Mouse (Mus musculus): Measurements from ENCODE around the gene Ttll6. TPM values are rescaled to one million over a fixed set of nuclear protein-coding genes. Genes with fewer than 3 reads are reported as not detected.
"Not testable (repeated sequence)": the region's sequence is repeated elsewhere in the genome, so short reads cannot be mapped to it uniquely, and the experiment has no call there.

The Ttll6 gene
- polyA plus RNA-seq (2015; fragmentation: Nextera tagmentation; extraction: Ambion mirVana), result 0.05 TPM in 1 of 2 replicates, not detected in the other

DNA sequence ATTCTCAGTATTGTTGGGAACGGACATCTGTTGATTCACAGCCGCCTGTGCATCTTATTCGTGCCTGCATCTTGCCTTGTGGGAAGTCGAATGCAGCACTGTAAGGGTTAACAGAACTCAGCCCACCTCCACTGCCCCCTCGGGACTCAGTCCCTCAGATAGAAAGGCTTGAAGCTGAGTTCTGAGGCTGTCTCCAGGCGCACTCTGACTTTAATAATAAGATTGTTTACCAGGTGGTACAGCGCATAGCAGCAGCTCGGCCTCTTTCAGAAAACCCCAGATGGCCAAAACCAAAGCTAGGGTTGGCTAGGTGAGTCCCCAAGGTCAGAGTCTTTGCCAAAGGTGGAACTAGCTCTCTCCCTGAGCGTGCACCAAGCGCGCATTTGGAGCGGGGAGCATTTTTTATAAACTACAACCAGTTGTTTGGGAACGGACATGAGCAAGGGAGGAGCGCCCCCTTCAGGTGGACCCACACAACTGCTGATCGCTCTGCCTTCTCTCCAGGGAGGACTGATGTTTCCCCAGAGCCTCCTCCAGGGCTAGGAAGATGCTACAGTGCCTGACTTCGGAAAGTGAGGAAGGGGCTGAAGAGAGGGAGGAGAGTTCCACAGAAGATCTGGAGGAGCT is at the start of gene Ttll6:
Gene Ttll6 (plus strand): TSS at position 548 of the 627 bp plus-strand sequence.
- 25% methylated on average over 16 of the region's 16 CpGs for WGBS
- H3K9me3 ChIP-seq (replicated peaks), result no peaks in the 10 kb centered on the region
- no peak within 1 kb of the TSS for H3K27ac ChIP-seq
- H3K9ac ChIP-seq, result no peak within 1 kb of the TSS
- ATAC-seq (replicated peaks; ENCODE audit: low FRiP score), result no peak
- H3K4me1 ChIP-seq, result peaks cover 7% of the 10 kb centered on the region
- H3K27me3 ChIP-seq, result peaks cover 28% of the 10 kb centered on the region
- no peaks in the 10 kb centered on the region for H3K36me3 ChIP-seq
- H3K4me2 ChIP-seq, result peak within 1 kb of the TSS; percentile 47
- peak within 1 kb of the TSS; percentile 15; the same call in 1 of the 2 replicates for H3K4me3 ChIP-seq (replicated peaks)

GRCm38 (mm10) chr11:96087981-96088380 is 45.6 kb upstream of the Ttll6 start:
- Histone ChIP-seq H3K36me3 (no peaks in the 10 kb centered on the region), H3K27me3 (peaks cover 8% of the 10 kb centered on the region; the same call in 1 of the 2 replicates), H3K9me3 (replicated peaks) (no peaks in the 10 kb centered on the region), H3K9ac (no peak overlapping the region), H3K4me3 (replicated peaks) (no peak overlapping the region), H3K27ac (no peak overlapping the region), H3K4me2 (no peak overlapping the region), H3K4me1 (no peaks in the 10 kb centered on the region)
- WGBS, result 88% methylated on average over 6 of the region's 6 CpGs
- ATAC-seq (replicated peaks; ENCODE audit: low FRiP score), result no peak

GRCm38 (mm10) chr11:96091073-96091472 is 42.5 kb upstream of the Ttll6 start:
- Histone ChIP-seq H3K4me2 (no peak overlapping the region), H3K9ac (no peak overlapping the region), H3K4me3 (replicated peaks) (no peak overlapping the region), H3K9me3 (replicated peaks) (no peaks in the 10 kb centered on the region), H3K36me3 (no peaks in the 10 kb centered on the region), H3K4me1 (no peaks in the 10 kb centered on the region), H3K27ac (no peak overlapping the region), H3K27me3 (peaks cover 10% of the 10 kb centered on the region; the same call in 1 of the 2 replicates)
- WGBS, result 62% methylated on average over 2 of the region's 2 CpGs
- no peak for ATAC-seq (replicated peaks; ENCODE audit: low FRiP score)

- Histone ChIP-seq H3K9ac (no peak overlapping the region), H3K9me3 (replicated peaks) (no peaks in the 10 kb centered on the region)
- 50% methylated on average over 7 of the region's 7 CpGs for WGBS
Observed at GRCm38 (mm10) chr11:96092674-96093291, 40.8 kb upstream of the Ttll6 start.

DNA sequence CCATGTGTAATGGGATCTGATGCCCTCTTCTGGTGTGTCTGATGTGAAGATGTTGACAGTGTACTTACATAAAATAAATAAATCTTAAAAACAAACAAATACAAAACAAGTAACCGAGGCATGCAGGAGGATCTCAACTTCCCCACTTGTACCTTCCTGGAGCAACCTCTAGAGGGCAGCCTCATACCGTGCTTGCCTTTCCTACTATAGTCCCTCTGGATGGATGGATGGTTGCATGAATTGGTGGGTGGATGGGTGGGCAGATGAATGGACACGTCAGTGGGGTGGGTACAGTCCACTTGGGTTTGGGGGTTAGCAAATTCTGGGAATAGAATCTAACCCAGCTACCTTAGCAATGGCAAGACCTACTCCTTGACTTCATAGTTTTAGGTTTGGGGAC is 40.2 kb upstream of the Ttll6 start:
- Histone ChIP-seq H3K4me2 (no peak overlapping the region), H3K9ac (no peak overlapping the region), H3K4me3 (replicated peaks) (no peak overlapping the region), H3K4me1 (no peaks in the 10 kb centered on the region), H3K27ac (no peak overlapping the region), H3K9me3 (replicated peaks) (no peaks in the 10 kb centered on the region), H3K27me3 (peaks cover 10% of the 10 kb centered on the region; the same call in 1 of the 2 replicates), H3K36me3 (no peaks in the 10 kb centered on the region)
- 11% methylated on average over 3 of the region's 3 CpGs for WGBS
- ATAC-seq (replicated peaks; ENCODE audit: low FRiP score), result no peak

More at GRCm38 (mm10) chr11:96092674-96093291, 40.8 kb upstream of the Ttll6 start:
- H3K4me2 ChIP-seq, result no peak overlapping the region
- no peak overlapping the region for H3K4me3 ChIP-seq (replicated peaks)
- no peaks in the 10 kb centered on the region for H3K4me1 ChIP-seq
- H3K27me3 ChIP-seq, result peaks cover 10% of the 10 kb centered on the region; the same call in 1 of the 2 replicates
- no peak overlapping the region for H3K27ac ChIP-seq
- no peak for ATAC-seq (replicated peaks; ENCODE audit: low FRiP score)
- H3K36me3 ChIP-seq, result no peaks in the 10 kb centered on the region

DNA sequence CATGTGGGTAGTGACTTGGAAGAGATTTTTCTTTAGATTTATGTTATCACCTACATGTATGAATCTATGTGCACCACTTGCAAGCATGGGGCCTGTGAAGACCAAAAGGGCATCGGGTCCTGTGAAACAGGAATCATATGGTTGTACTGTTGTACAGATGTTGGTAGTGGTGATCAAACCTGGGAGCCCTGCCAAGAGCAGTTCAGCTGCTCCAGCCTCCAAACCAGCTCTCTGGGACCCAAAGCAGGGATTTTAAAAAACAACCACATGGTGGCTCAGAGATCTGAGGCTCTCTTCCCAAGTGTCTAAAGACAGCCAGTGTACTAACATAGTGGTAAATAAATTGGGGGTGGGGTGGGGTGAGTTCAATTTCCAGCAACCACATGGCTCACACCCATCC is 25.2 kb upstream of the Ttll6 start:
- 80% methylated on average over 1 of the region's 1 CpGs for WGBS
- no peaks in the 10 kb centered on the region for H3K36me3 ChIP-seq
- no peaks in the 10 kb centered on the region for H3K4me1 ChIP-seq
- H3K9me3 ChIP-seq (replicated peaks), result no peaks in the 10 kb centered on the region
- no peak overlapping the region for H3K4me2 ChIP-seq
- no peak overlapping the region for H3K4me3 ChIP-seq (replicated peaks)
- peaks cover 6% of the 10 kb centered on the region; the same call in 1 of the 2 replicates for H3K27me3 ChIP-seq
- no peak for ATAC-seq (replicated peaks; ENCODE audit: low FRiP score)
- no peak overlapping the region for H3K27ac ChIP-seq
- no peak overlapping the region for H3K9ac ChIP-seq

- ATAC-seq (replicated peaks; ENCODE audit: low FRiP score), result not testable (repeated sequence)
- WGBS, result 68% methylated on average over 2 of the region's 2 CpGs
Observed at GRCm38 (mm10) chr11:96110950-96111349, 22.6 kb upstream of the Ttll6 start.

GRCm38 (mm10) chr11:96111751-96112150 is 21.8 kb upstream of the Ttll6 start, which contains the start of gene Calcoco2:
Gene Calcoco2 (minus strand): TSS chr11:96111964.
- WGBS, result 43% methylated on average over 14 of the region's 14 CpGs

More at GRCm38 (mm10) chr11:96110950-96111349, 22.6 kb upstream of the Ttll6 start:
- H3K27me3 ChIP-seq; H3K27ac ChIP-seq; H3K9me3 ChIP-seq (replicated peaks); H3K36me3 ChIP-seq; H3K4me1 ChIP-seq; H3K4me2 ChIP-seq; H3K9ac ChIP-seq; H3K4me3 ChIP-seq (replicated peaks): not testable (repeated sequence)

DNA sequence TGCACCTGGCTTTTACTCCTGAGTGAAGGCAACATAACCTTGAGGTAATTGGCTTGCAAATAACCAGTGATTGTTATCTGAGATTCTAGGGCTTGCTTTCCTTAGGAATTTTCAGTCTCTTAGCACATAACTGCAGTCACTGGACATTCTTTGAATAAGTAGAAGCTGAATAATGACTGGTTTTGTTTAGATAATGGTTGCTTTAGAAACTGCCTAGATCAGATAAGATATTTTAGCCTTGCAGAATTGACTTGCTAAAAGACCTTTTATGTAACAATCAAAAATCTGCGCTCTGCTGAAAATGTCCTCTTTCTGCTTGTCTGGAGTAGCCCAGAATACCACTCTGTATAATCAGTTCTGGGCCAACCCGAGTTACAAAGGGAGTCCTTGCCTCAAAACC is 19.5 kb upstream of the Ttll6 start:
- Histone ChIP-seq H3K4me1 (0 out of 2 replicates have a peak, but pooled peaks cover 7% of the 10 kb centered on the region), H3K36me3 (no peaks in the 10 kb centered on the region), H3K9me3 (replicated peaks) (no peaks in the 10 kb centered on the region), H3K27ac (no peak overlapping the region), H3K9ac (no peak overlapping the region), H3K4me3 (replicated peaks) (no peak overlapping the region), H3K27me3 (peaks cover 7% of the 10 kb centered on the region; the same call in 1 of the 2 replicates), H3K4me2 (no peak overlapping the region)
- 53% methylated on average over 2 of the region's 2 CpGs for WGBS
- no peak for ATAC-seq (replicated peaks; ENCODE audit: low FRiP score)

More at GRCm38 (mm10) chr11:96111751-96112150, 21.8 kb upstream of the Ttll6 start, which contains the start of gene Calcoco2:
- H3K4me3 ChIP-seq (replicated peaks), result no peak within 1 kb of the TSS
- no peak within 1 kb of the TSS for H3K4me2 ChIP-seq
- H3K27ac ChIP-seq, result no peak within 1 kb of the TSS
- peaks cover 10% of the 10 kb centered on the region; the same call in 1 of the 2 replicates for H3K27me3 ChIP-seq
- no peaks in the 10 kb centered on the region for H3K9me3 ChIP-seq (replicated peaks)
- H3K36me3 ChIP-seq, result no peaks in the 10 kb centered on the region
- no peak within 1 kb of the TSS for H3K9ac ChIP-seq
- H3K4me1 ChIP-seq, result 0 out of 2 replicates have a peak, but pooled peaks cover 7% of the 10 kb centered on the region
- ATAC-seq (replicated peaks; ENCODE audit: low FRiP score), result no peak

GRCm38 (mm10) chr11:96115416-96115815 is 18.2 kb upstream of the Ttll6 start:
- WGBS, result 89% methylated on average over 6 of the region's 6 CpGs
- Histone ChIP-seq H3K4me1 (0 out of 2 replicates have a peak, but pooled peaks cover 7% of the 10 kb centered on the region), H3K9me3 (replicated peaks) (no peaks in the 10 kb centered on the region), H3K27me3 (peaks cover 7% of the 10 kb centered on the region; the same call in 1 of the 2 replicates), H3K9ac (no peak overlapping the region), H3K27ac (no peak overlapping the region), H3K4me3 (replicated peaks) (no peak overlapping the region), H3K4me2 (no peak overlapping the region), H3K36me3 (no peaks in the 10 kb centered on the region)
- no peak for ATAC-seq (replicated peaks; ENCODE audit: low FRiP score)

GRCm38 (mm10) chr11:96116116-96116515 is 17.5 kb upstream of the Ttll6 start:
- no peak overlapping the region for H3K4me2 ChIP-seq
- no peak overlapping the region for H3K4me3 ChIP-seq (replicated peaks)
- ATAC-seq (replicated peaks; ENCODE audit: low FRiP score), result no peak
- H3K27me3 ChIP-seq, result peaks cover 8% of the 10 kb centered on the region
- H3K27ac ChIP-seq, result no peak overlapping the region
- WGBS, result 85% methylated on average over 3 of the region's 3 CpGs
- H3K36me3 ChIP-seq, result no peaks in the 10 kb centered on the region
- no peaks in the 10 kb centered on the region for H3K9me3 ChIP-seq (replicated peaks)
- 0 out of 2 replicates have a peak, but pooled peaks cover 7% of the 10 kb centered on the region for H3K4me1 ChIP-seq
- no peak overlapping the region for H3K9ac ChIP-seq

- not testable (repeated sequence) for H3K4me2 ChIP-seq; H3K36me3 ChIP-seq; H3K4me3 ChIP-seq (replicated peaks); H3K9me3 ChIP-seq (replicated peaks); H3K4me1 ChIP-seq; H3K27ac ChIP-seq; H3K9ac ChIP-seq; ATAC-seq (replicated peaks; ENCODE audit: low FRiP score)
- 85% methylated on average over 3 of the region's 3 CpGs for WGBS
- peaks cover 16% of the 10 kb centered on the region for H3K27me3 ChIP-seq
Observed at GRCm38 (mm10) chr11:96116925-96117324, 16.7 kb upstream of the Ttll6 start.
